Mouse (Mus musculus) kidney, embryonic 15.5 days (tissue): ENCODE measurements around the gene Sdk1. TPM values are rescaled to one million over a fixed set of nuclear protein-coding genes. Genes with fewer than 3 reads are reported as not detected.
A peak's percentile ranks its signal among the peaks of the same experiment; 100 is the strongest.

Experiments used
- ATAC-seq: fragments of 200-750 bp; cut with Nextera tagmentation; replicated peaks from 2 replicates; pipeline ENCODE4 v1.8.0; 2017; ENCODE audit warnings: moderate TSS enrichment; ENCODE audit not compliant: low FRiP score
- H3K27ac ChIP-seq: fragments of 300-500 bp; sonication (generic); 2 replicates; pipeline ENCODE4 v1.5.1; 2015; ENCODE audit warnings: mild to moderate bottlenecking, inconsistent platforms
- H3K27me3 ChIP-seq: fragments of 300-500 bp; sonication (generic); 2 replicates; pipeline ENCODE4 v1.6.1; 2015; ENCODE audit warnings: inconsistent platforms
- H3K36me3 ChIP-seq: fragments of 300-500 bp; sonication (generic); 2 replicates; pipeline ENCODE4 v1.6.1; 2015; ENCODE audit warnings: inconsistent platforms
- H3K4me1 ChIP-seq: fragments of 300-500 bp; sonication (generic); 2 replicates; pipeline ENCODE4 v1.6.1; 2015; ENCODE audit warnings: inconsistent platforms
- H3K4me2 ChIP-seq: fragments of 300-500 bp; sonication (generic); 2 replicates; pipeline ENCODE4 v1.6.1; 2015; ENCODE audit warnings: moderate library complexity, mild to moderate bottlenecking, inconsistent platforms
- H3K4me3 ChIP-seq: fragments of 300-500 bp; sonication (generic); replicated peaks from 2 replicates; pipeline ENCODE4 v1.5.1; 2015; ENCODE audit warnings: mild to moderate bottlenecking, inconsistent platforms
- H3K9ac ChIP-seq: fragments of 300-500 bp; sonication (generic); 2 replicates; pipeline ENCODE4 v1.6.1; 2015; ENCODE audit warnings: mild to moderate bottlenecking, inconsistent platforms
- H3K9me3 ChIP-seq: fragments of 300-500 bp; sonication (generic); replicated peaks from 2 replicates; pipeline ENCODE4 v1.6.1; 2016; ENCODE audit warnings: inconsistent platforms
- WGBS: fragments of 180-500 bp; shearing (Covaris S2); methylation state at CpG from one replicate; pipeline ENCODE4 v1.1.7; 2015; ENCODE audit warnings: mixed read lengths; 5-methylcytosine and 5-hydroxymethylcytosine counted together
- polyA plus RNA-seq: library from polyadenylated mRNA; unstranded; fragments of >200 nt; fragmentation: Nextera tagmentation; extraction: Ambion mirVana; gene quantifications from 2 replicates; pipeline ENCODE4 v1.2.1, GENCODE M21; 2015

Gene Sdk1
- polyA plus RNA-seq, 1 experiment from 2014 or later, result 3.3 TPM

DNA sequence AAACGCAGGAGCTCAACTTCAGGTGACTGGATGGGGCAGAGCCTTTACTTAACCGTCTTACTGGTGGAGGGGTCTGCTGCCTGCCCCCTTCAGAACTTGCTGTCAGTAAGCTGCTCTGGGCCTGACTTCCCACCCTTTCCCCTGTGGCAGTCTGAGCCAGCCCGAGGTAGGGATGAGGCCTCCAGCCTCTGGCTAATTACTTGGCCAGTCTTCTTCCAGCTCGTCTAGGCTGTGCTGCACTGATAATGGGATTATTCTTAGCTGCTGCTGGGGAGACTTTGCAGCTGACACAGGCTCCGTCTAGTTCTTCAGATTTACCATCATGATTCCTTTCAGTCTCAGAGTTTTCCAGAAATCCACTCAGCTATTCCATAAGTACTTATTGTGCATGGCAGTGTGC is 104.2 kb downstream of the Sdk1 start:
- WGBS, result 70% methylated on average over 5 of the region's 5 CpGs
- Histone ChIP-seq H3K36me3 (no peaks in the 10 kb centered on the region), H3K4me3 (no peak overlapping the region), H3K4me2 (no peak overlapping the region), H3K9me3 (no peaks in the 10 kb centered on the region), H3K27me3 (no peaks in the 10 kb centered on the region), H3K27ac (no peak overlapping the region), H3K9ac (no peak overlapping the region), H3K4me1 (no peaks in the 10 kb centered on the region)
- ATAC-seq, result no peak

- no peak for ATAC-seq
Measured at GRCm38 (mm10) chr5:141362676-141363075, 121.4 kb downstream of the Sdk1 start.

DNA sequence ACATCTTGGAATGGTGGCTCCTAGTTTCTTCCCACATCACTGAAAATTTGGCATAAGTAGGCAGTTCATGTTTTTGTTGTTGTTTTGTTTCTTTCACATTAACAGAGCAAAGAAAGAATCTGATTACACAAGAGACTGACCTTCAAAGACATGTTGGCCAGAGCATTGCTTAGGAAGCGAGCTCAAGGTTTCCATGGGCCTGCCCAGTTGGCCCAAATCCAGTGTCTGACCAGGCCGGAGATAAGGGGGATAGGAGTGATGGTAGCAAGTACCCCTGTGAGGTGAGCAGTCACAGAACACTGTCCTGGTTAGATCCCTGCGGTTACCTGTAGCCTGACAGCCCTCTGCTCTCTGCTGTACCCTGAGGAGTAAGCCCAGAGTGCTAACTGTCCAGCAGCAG is 122.7 kb downstream of the Sdk1 start:
- no peaks in the 10 kb centered on the region for H3K9me3 ChIP-seq
- 91% methylated on average over 3 of the region's 3 CpGs for whole genome bisulfite sequencing
- peaks cover 7% of the 10 kb centered on the region for H3K4me1 ChIP-seq
- no peaks in the 10 kb centered on the region for H3K36me3 ChIP-seq
- H3K27me3 ChIP-seq, result no peaks in the 10 kb centered on the region
- H3K4me3 ChIP-seq, result no peak overlapping the region
- no peak for ATAC-seq
- H3K9ac ChIP-seq, result no peak overlapping the region
- H3K27ac ChIP-seq, result no peak overlapping the region
- H3K4me2 ChIP-seq, result no peak overlapping the region

More at GRCm38 (mm10) chr5:141362676-141363075, 121.4 kb downstream of the Sdk1 start:
- H3K27me3 ChIP-seq, result no peaks in the 10 kb centered on the region
- WGBS, result 23% methylated on average over 2 of the region's 2 CpGs
- no peaks in the 10 kb centered on the region for H3K36me3 ChIP-seq
- peaks cover 6% of the 10 kb centered on the region; the same call in 1 of the 2 replicates for H3K4me1 ChIP-seq
- H3K4me2 ChIP-seq, result no peak overlapping the region
- no peaks in the 10 kb centered on the region for H3K9me3 ChIP-seq
- no peak overlapping the region for H3K27ac ChIP-seq
- no peak overlapping the region for H3K4me3 ChIP-seq
- no peak overlapping the region for H3K9ac ChIP-seq

GRCm38 (mm10) chr5:141368567-141368966 is 127.3 kb downstream of the Sdk1 start:
- no peaks in the 10 kb centered on the region for H3K9me3 ChIP-seq
- peaks cover 6% of the 10 kb centered on the region; the same call in 1 of the 2 replicates for H3K4me1 ChIP-seq
- H3K4me2 ChIP-seq, result no peak overlapping the region
- H3K4me3 ChIP-seq, result no peak overlapping the region
- WGBS, result 48% methylated on average over 4 of the region's 4 CpGs
- H3K36me3 ChIP-seq, result no peaks in the 10 kb centered on the region
- H3K9ac ChIP-seq, result no peak overlapping the region
- peak overlapping the region; percentile 45; the same call in 1 of the 2 replicates for H3K27ac ChIP-seq
- H3K27me3 ChIP-seq, result no peaks in the 10 kb centered on the region
- peak; percentile 64; the same call in 1 of the 2 replicates for ATAC-seq

- Histone ChIP-seq H3K9me3 (no peaks in the 10 kb centered on the region), H3K9ac (no peak overlapping the region), H3K4me1 (peaks cover 22% of the 10 kb centered on the region), H3K27me3 (no peaks in the 10 kb centered on the region), H3K36me3 (no peaks in the 10 kb centered on the region), H3K27ac (no peak overlapping the region), H3K4me2 (no peak overlapping the region), H3K4me3 (no peak overlapping the region)
- ATAC-seq, result no peak
- 79% methylated on average over 2 of the region's 2 CpGs for WGBS
Measured at GRCm38 (mm10) chr5:141374797-141375196, 133.5 kb downstream of the Sdk1 start.

DNA sequence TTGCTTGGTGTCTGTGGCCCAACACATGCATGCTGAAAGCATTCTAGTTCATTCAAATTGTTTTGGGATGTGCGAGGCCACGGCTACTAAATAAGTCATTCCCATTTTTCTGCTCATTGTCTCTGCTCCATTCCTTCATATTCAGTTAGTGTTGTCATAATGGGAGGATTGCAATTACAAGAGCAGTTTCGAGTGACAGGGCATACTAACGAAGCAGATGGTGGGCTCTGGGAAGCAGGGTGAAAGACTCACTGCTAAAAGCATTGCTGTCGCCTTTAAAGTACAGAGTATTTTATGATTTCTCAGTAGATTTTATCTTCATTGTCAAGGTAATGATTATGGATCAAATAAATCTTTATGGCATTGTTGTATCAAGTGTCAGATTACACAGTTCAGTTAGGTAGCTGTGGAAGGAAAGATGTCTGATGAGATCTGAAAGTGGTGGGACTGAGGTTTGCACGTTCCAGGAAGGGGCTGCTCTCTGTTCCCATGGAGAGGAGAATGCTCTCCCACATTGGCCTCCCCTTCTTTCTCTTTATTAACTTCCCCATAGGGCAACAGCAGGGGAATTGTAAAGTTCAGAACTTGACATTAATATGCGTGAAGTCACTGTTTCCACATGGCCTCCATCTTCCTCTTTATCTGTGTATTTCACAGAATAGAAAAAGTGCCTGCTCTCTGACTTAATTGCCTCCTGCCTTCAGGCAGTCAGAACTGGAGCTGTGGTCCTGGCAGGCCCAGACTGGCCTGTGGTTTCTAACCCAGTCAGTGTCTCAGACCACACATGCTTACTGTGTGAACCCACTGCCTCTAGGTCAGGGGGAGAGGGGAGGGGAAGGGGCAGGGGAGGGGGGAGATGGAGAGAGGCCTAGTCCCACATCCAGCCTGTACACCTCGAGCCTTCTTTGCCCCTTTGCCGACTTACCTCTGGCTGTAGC is 138.8 kb downstream of the Sdk1 start:
- H3K36me3 ChIP-seq, result no peaks in the 10 kb centered on the region
- peaks cover 40% of the 10 kb centered on the region for H3K4me1 ChIP-seq
- peak; percentile 88 for ATAC-seq
- no peak overlapping the region for H3K4me3 ChIP-seq
- peak overlapping the region; percentile 41 for H3K4me2 ChIP-seq
- H3K9ac ChIP-seq, result no peak overlapping the region
- H3K27me3 ChIP-seq, result no peaks in the 10 kb centered on the region
- H3K9me3 ChIP-seq, result no peaks in the 10 kb centered on the region
- H3K27ac ChIP-seq, result peak overlapping the region; percentile 93
- WGBS, result 36% methylated on average over 9 of the region's 9 CpGs

DNA sequence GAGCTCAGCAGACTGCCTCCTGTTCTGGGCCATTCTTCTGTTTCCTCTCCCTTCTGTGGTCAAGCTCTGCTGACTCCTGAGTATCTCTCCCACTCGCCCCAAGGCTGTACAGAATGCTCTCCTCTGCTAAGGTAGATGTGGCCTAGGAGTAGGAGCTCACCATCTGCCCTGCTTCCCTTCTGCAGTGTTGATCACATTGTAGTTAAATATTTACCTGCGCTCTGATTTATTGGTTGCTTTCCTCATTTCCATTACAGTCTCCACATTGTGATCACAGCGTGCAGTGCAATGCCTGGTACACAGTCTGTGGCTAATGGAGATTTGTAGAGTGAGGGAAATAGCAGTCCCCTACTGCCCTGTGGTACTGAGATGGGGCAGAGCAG is 139.5 kb downstream of the Sdk1 start:
- Histone ChIP-seq H3K36me3 (no peaks in the 10 kb centered on the region), H3K27ac (peak overlapping the region; percentile 93), H3K4me2 (peak overlapping the region; percentile 41), H3K4me1 (peaks cover 39% of the 10 kb centered on the region), H3K27me3 (no peaks in the 10 kb centered on the region), H3K9ac (no peak overlapping the region), H3K4me3 (no peak overlapping the region), H3K9me3 (no peaks in the 10 kb centered on the region)
- ATAC-seq, result peak; percentile 95
- 55% methylated on average over 3 of the region's 3 CpGs for WGBS

DNA sequence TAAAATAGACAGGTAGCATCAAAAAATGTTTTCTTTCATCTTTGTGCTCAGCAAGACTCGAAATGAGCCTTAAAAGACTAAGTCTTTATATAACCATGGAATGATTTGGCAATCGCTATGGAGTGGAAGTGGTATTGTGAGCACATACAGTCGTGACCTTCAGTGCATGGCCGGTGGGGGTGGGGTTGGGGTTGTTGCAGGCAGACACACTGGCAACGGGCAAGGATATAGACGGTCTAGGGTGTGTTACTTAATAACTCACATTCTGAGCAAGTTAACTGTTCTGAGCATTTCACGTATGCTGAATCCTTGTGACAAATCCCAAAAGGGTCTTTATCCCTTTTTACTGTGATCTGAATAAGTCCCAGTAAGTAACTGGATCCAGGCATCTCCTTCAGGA is 140.3 kb downstream of the Sdk1 start:
- Histone ChIP-seq H3K36me3 (no peaks in the 10 kb centered on the region), H3K4me1 (peaks cover 39% of the 10 kb centered on the region), H3K27ac (peak overlapping the region; percentile 56), H3K9ac (no peak overlapping the region), H3K27me3 (no peaks in the 10 kb centered on the region), H3K4me3 (no peak overlapping the region), H3K9me3 (no peaks in the 10 kb centered on the region), H3K4me2 (no peak overlapping the region)
- 73% methylated on average over 7 of the region's 7 CpGs for WGBS
- no peak for ATAC-seq

- Histone ChIP-seq H3K4me2 (no peak overlapping the region), H3K4me3 (no peak overlapping the region), H3K9ac (no peak overlapping the region), H3K27me3 (no peaks in the 10 kb centered on the region), H3K36me3 (no peaks in the 10 kb centered on the region), H3K27ac (peak overlapping the region; percentile 56; the same call in 1 of the 2 replicates), H3K9me3 (no peaks in the 10 kb centered on the region), H3K4me1 (peaks cover 36% of the 10 kb centered on the region)
- ATAC-seq, result no peak
- 81% methylated on average over 5 of the region's 5 CpGs for WGBS
Measured at GRCm38 (mm10) chr5:141382246-141382835, 141.1 kb downstream of the Sdk1 start.

- ATAC-seq, result no peak
- H3K4me3 ChIP-seq, result no peak overlapping the region
- peaks cover 7% of the 10 kb centered on the region; the same call in 1 of the 2 replicates for H3K4me1 ChIP-seq
- no peak overlapping the region for H3K27ac ChIP-seq
- H3K9ac ChIP-seq, result no peak overlapping the region
- H3K9me3 ChIP-seq, result no peaks in the 10 kb centered on the region
- 69% methylated on average over 2 of the region's 2 CpGs for WGBS
- no peak overlapping the region for H3K4me2 ChIP-seq
- H3K27me3 ChIP-seq, result no peaks in the 10 kb centered on the region
- no peaks in the 10 kb centered on the region for H3K36me3 ChIP-seq
Measured at GRCm38 (mm10) chr5:141388451-141388850, 147.2 kb downstream of the Sdk1 start.

GRCm38 (mm10) chr5:141390541-141390940 is 149.3 kb downstream of the Sdk1 start:
- H3K9me3 ChIP-seq, result no peaks in the 10 kb centered on the region
- H3K27me3 ChIP-seq, result no peaks in the 10 kb centered on the region

GRCm38 (mm10) chr5:141391153-141391552 is 149.9 kb downstream of the Sdk1 start:
- no peak overlapping the region for H3K4me2 ChIP-seq
- no peaks in the 10 kb centered on the region for H3K9me3 ChIP-seq
- whole genome bisulfite sequencing, result 37% methylated on average over 5 of the region's 5 CpGs
- H3K9ac ChIP-seq, result no peak overlapping the region
- no peak overlapping the region for H3K4me3 ChIP-seq
- H3K27ac ChIP-seq, result no peak overlapping the region
- H3K4me1 ChIP-seq, result peaks cover 7% of the 10 kb centered on the region; the same call in 1 of the 2 replicates
- H3K36me3 ChIP-seq, result no peaks in the 10 kb centered on the region
- H3K27me3 ChIP-seq, result no peaks in the 10 kb centered on the region
- no peak for ATAC-seq

More at GRCm38 (mm10) chr5:141390541-141390940, 149.3 kb downstream of the Sdk1 start:
- H3K4me3 ChIP-seq, result no peak overlapping the region
- WGBS, result 53% methylated on average over 4 of the region's 4 CpGs
- H3K36me3 ChIP-seq, result no peaks in the 10 kb centered on the region
- ATAC-seq, result no peak
- no peak overlapping the region for H3K9ac ChIP-seq
- no peak overlapping the region for H3K4me2 ChIP-seq
- H3K4me1 ChIP-seq, result peaks cover 7% of the 10 kb centered on the region; the same call in 1 of the 2 replicates
- H3K27ac ChIP-seq, result no peak overlapping the region
